Mouse (Mus musculus): ENCODE measurements at regions not wholly inside any gene's neighbourhood (a gene's known extent, or its start where the extent isn't known, plus 50 kb on each side); places are given as distances from the start of the nearest gene placed in this dataset.
"Not testable (repeated sequence)": the region's sequence is repeated elsewhere in the genome, so short reads cannot be mapped to it uniquely, and the experiment has no call there.

- no peak for DNase-seq
Observed at GRCm38 (mm10) chr8:116024811-116025210, 317.2 kb upstream of the Maf start.

- DNase-seq, result no peak
Observed at GRCm38 (mm10) chr8:116021691-116022090, 314.1 kb upstream of the Maf start.

GRCm38 (mm10) chr8:115995320-115995719 is 287.7 kb upstream of the Maf start:
- no peak for DNase-seq

- DNase-seq, result no peak
Observed at GRCm38 (mm10) chr8:115991989-115992388, 284.4 kb upstream of the Maf start.

- no peak for DNase-seq
Observed at GRCm38 (mm10) chr8:115983397-115983796, 275.8 kb upstream of the Maf start.

GRCm38 (mm10) chr8:115982326-115982725 is 274.7 kb upstream of the Maf start:
- no peak for DNase-seq

- no peak for DNase-seq
Observed at GRCm38 (mm10) chr8:115981426-115981825, 273.8 kb upstream of the Maf start.

- DNase-seq, result no peak
Observed at GRCm38 (mm10) chr8:115980616-115981015, 273.0 kb upstream of the Maf start.

- DNase-seq, result no peak
Observed at GRCm38 (mm10) chr8:115977152-115977551, 269.6 kb upstream of the Maf start.

- no peak for DNase-seq
Observed at GRCm38 (mm10) chr8:115974706-115975105, 267.1 kb upstream of the Maf start.

- not testable (repeated sequence) for DNase-seq
Observed at GRCm38 (mm10) chr8:115971351-115971750, 263.8 kb upstream of the Maf start.

- no peak for DNase-seq
Observed at GRCm38 (mm10) chr8:115968121-115968520, 260.5 kb upstream of the Maf start.

- DNase-seq, result no peak
Observed at GRCm38 (mm10) chr8:115965981-115966380, 258.4 kb upstream of the Maf start.

- no peak for DNase-seq
Observed at GRCm38 (mm10) chr8:115955371-115955770, 247.8 kb upstream of the Maf start.

GRCm38 (mm10) chr8:115953783-115954470 is 246.3 kb upstream of the Maf start:
- DNase-seq, result no peak

GRCm38 (mm10) chr8:115952496-115952895 is 244.9 kb upstream of the Maf start:
- DNase-seq, result no peak

GRCm38 (mm10) chr8:115948916-115949315 is 241.3 kb upstream of the Maf start:
- no peak for DNase-seq

- peak in 1 of 2 experiments; percentile 24 for DNase-seq
Observed at GRCm38 (mm10) chr8:115948036-115948435, 240.4 kb upstream of the Maf start.

GRCm38 (mm10) chr8:115942731-115943509 is 235.3 kb upstream of the Maf start:
- peak; percentile 10 to 11 for DNase-seq

- DNase-seq, result no peak
Observed at GRCm38 (mm10) chr8:115929472-115930210, 222.0 kb upstream of the Maf start.

GRCm38 (mm10) chr8:115921889-115922288 is 214.3 kb upstream of the Maf start:
- DNase-seq, result no peak

GRCm38 (mm10) chr8:115906650-115907049 is 199.1 kb upstream of the Maf start:
- DNase-seq, result no peak

- DNase-seq, result peak in 1 of 2 experiments; percentile 19
Observed at GRCm38 (mm10) chr8:115903853-115904420, 196.3 kb upstream of the Maf start.

Measured in lung, adult 18-20 months (tissue).